Comparison of ENCODE assay signal across 8 mouse cellular contexts in genomic region chr17:35121143-35121799, GRCm38 (mm10). TPM values are rescaled to one million over a fixed set of nuclear protein-coding genes. Genes with fewer than 3 reads are reported as not detected.
DNase-seq lines count a peak whose midpoint lies in the region; ATAC-seq lines count a peak whose summit lies in the region.

TSS of gene Gpank1 (plus strand) at chr17:35121455.

- no peaks in the 10 kb centered on the region for H3K27me3 ChIP-seq in heart, embryonic 13.5 days (replicated peaks)
- H3K27me3 ChIP-seq in liver, embryonic 12.5 days (replicated peaks), result no peaks in the 10 kb centered on the region
- H3K27me3 ChIP-seq in stomach, embryonic 15.5 days (replicated peaks), result no peaks in the 10 kb centered on the region

- peak within 1 kb of the TSS; percentile 67 for H3K27ac ChIP-seq in brown adipose tissue, adult 24 weeks (replicated peaks; ENCODE audit: low read depth, low read length)
- peak within 1 kb of the TSS; percentile 92 for H3K27ac ChIP-seq in heart, embryonic 13.5 days (replicated peaks)
- peak within 1 kb of the TSS; percentile 96 for H3K27ac ChIP-seq in liver, embryonic 12.5 days
- H3K27ac ChIP-seq in stomach, embryonic 15.5 days, result peak within 1 kb of the TSS; percentile 91

- ATAC-seq in heart, embryonic 13.5 days (ENCODE audit: extremely low read depth, insufficient number of reproducible peaks, low FRiP score, low TSS enrichment), result peak; percentile 97
- ATAC-seq in liver, embryonic 12.5 days, result peak; percentile 94
- peak; percentile 96 for ATAC-seq in stomach, embryonic 15.5 days (ENCODE audit: insufficient read depth, low FRiP score, low read depth)

- under 1% methylated on average over 50 of the region's 50 CpGs for WGBS in heart, embryonic 13.5 days
- WGBS in liver, embryonic 12.5 days (ENCODE audit: insufficient replicate concordance), result 2% methylated on average over 50 of the region's 50 CpGs
- WGBS in stomach, embryonic 15.5 days, result under 1% methylated on average over 50 of the region's 50 CpGs

- peaks cover 55% of the 10 kb centered on the region for H3K36me3 ChIP-seq in heart, embryonic 13.5 days
- peaks cover 57% of the 10 kb centered on the region for H3K36me3 ChIP-seq in liver, embryonic 12.5 days
- H3K36me3 ChIP-seq in stomach, embryonic 15.5 days, result peaks cover 19% of the 10 kb centered on the region

- peaks cover 2% of the 10 kb centered on the region; the same call in 1 of the 2 replicates for H3K4me1 ChIP-seq in brown adipose tissue, adult 24 weeks (ENCODE audit: control insufficient read depth, insufficient read depth, insufficient read length, low read length)
- peaks cover 33% of the 10 kb centered on the region for H3K4me1 ChIP-seq in heart, embryonic 13.5 days
- H3K4me1 ChIP-seq in liver, embryonic 12.5 days, result peaks cover 42% of the 10 kb centered on the region
- H3K4me1 ChIP-seq in stomach, embryonic 15.5 days, result peaks cover 24% of the 10 kb centered on the region

- DNase-seq in CD4-positive, CD25-positive, alpha-beta regulatory T cell, adult 2 months (ENCODE audit: low read depth, low spot score), result peak; percentile 98
- peak; percentile 84 for DNase-seq in fat pad, adult 2 months (ENCODE audit: extremely low read depth, low read depth, low spot score)
- DNase-seq in kidney, postnatal 10 days, result peak; percentile 99
- peak; percentile 97 for DNase-seq in natural killer cell, adult 2 months (ENCODE audit: low spot score in 2 of 2)

- H3K9ac ChIP-seq in heart, embryonic 13.5 days, result peak within 1 kb of the TSS; percentile 99
- H3K9ac ChIP-seq in liver, embryonic 12.5 days, result peak within 1 kb of the TSS; percentile 92
- peak within 1 kb of the TSS; percentile 88 for H3K9ac ChIP-seq in stomach, embryonic 15.5 days

- no peaks in the 10 kb centered on the region for H3K9me3 ChIP-seq in heart, embryonic 13.5 days
- H3K9me3 ChIP-seq in liver, embryonic 12.5 days (replicated peaks), result no peaks in the 10 kb centered on the region
- H3K9me3 ChIP-seq in stomach, embryonic 15.5 days, result no peaks in the 10 kb centered on the region

- peak within 1 kb of the TSS; percentile 96 for H3K4me2 ChIP-seq in heart, embryonic 13.5 days
- H3K4me2 ChIP-seq in liver, embryonic 12.5 days, result peak within 1 kb of the TSS; percentile 89
- peak within 1 kb of the TSS; percentile 91 for H3K4me2 ChIP-seq in stomach, embryonic 15.5 days

- peak within 1 kb of the TSS; percentile 92 for H3K4me3 ChIP-seq in brown adipose tissue, adult 24 weeks (ENCODE audit: insufficient read depth, low read depth, low read length)
- peak within 1 kb of the TSS; percentile 98 for H3K4me3 ChIP-seq in heart, embryonic 13.5 days
- H3K4me3 ChIP-seq in liver, embryonic 12.5 days, result peak within 1 kb of the TSS; percentile 82
- H3K4me3 ChIP-seq in stomach, embryonic 15.5 days (replicated peaks), result peak within 1 kb of the TSS; percentile 82

RNA-seq across cellular contexts. Expression of gene Gpank1, which starts in this region (rescaled TPM):
- polyA plus RNA-seq in brown adipose tissue, adult 24 weeks (2012; ENCODE audit: insufficient read depth, insufficient read length, missing spikeins), result 7.9 and 12.8 TPM in 2 replicates
- polyA plus RNA-seq in heart, embryonic 13.5 days (2015; fragmentation: Nextera tagmentation; extraction: Ambion mirVana), result 10.7 and 14.1 TPM in 2 replicates
- 16.5 and 19.6 TPM in 2 replicates for polyA plus RNA-seq in liver, embryonic 12.5 days (2016; fragmentation: Nextera tagmentation; extraction: Ambion mirVana)
- 17.4 and 19.1 TPM in 2 replicates for polyA plus RNA-seq in stomach, embryonic 15.5 days (2015; fragmentation: Nextera tagmentation; extraction: Ambion mirVana)

Comparison
In these comparisons a context has a peak if more than half of its experiments do, and no peak if none do; other contexts are left out.
1. Peak in every context shown above with its lines: DNase-seq, ATAC-seq, H3K4me3 ChIP-seq and H3K27ac ChIP-seq.